Mouse (Mus musculus) lung, postnatal 0 days (tissue): ENCODE measurements around the gene Tunar.

Source experiments
- CTCF ChIP-seq: IDR thresholded peaks from 2 replicates; pipeline ENCODE4 v1.5.1; 2016; ENCODE audit warnings: antibody characterized with exemption, mild to moderate bottlenecking
- EP300 ChIP-seq: IDR thresholded peaks from 2 replicates; pipeline ENCODE4 v1.6.1; 2016; ENCODE audit warnings: antibody characterized with exemption, mild to moderate bottlenecking, control low read depth

DNA sequence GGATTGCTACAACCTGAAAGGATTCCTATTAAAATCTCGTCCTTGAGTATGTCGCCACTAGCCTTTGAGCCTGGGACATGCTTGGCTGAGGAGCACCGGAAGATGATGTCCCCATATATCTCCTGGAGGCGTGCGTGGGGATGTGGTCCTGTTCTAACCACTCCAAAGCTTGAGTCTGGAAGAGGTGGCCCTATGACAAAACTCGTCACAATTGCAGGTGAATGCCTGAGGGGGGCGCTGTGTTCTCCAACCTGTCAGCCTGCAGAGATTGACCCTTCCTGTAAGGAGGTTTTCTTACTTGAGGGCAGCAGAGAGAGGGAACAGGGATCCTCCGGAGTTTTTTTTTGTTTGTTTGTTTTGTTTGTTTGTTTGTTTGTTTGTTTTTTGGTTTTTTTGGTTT lies 21.1 kb downstream of the Tunar start:
- TF ChIP-seq CTCF (no peak), EP300 (no peak)
